Mouse (Mus musculus) midbrain, embryonic 10.5 days (tissue): ENCODE measurements around the gene Cdh16. TPM values are rescaled to one million over a fixed set of nuclear protein-coding genes. Genes with fewer than 3 reads are reported as not detected.
"Not testable (repeated sequence)": the region's sequence is repeated elsewhere in the genome, so short reads cannot be mapped to it uniquely, and the experiment has no call there.

Experiments
- DNase-seq: peaks from one replicate; pipeline ENCODE4 v3.0.0-alpha.2; 2017; ENCODE audit warnings: low spot score
- H3K27ac ChIP-seq: fragments of 300-500 bp; sonication (generic); replicated peaks from 2 replicates; pipeline ENCODE4 v1.5.1; 2016; ENCODE audit warnings: mild to moderate bottlenecking
- H3K27me3 ChIP-seq: fragments of 300-500 bp; sonication (generic); 2 replicates; pipeline ENCODE4 v1.6.1; 2016; ENCODE audit warnings: low read depth, mild to moderate bottlenecking; ENCODE audit not compliant: poor library complexity, severe bottlenecking
- H3K36me3 ChIP-seq: fragments of 300-500 bp; sonication (generic); 2 replicates; pipeline ENCODE4 v1.6.1; 2016; ENCODE audit warnings: mild to moderate bottlenecking, moderate library complexity
- H3K4me1 ChIP-seq: fragments of 300-500 bp; sonication (generic); 2 replicates; pipeline ENCODE4 v1.6.1; 2016
- H3K4me3 ChIP-seq: fragments of 300-500 bp; sonication (generic); 2 replicates; pipeline ENCODE4 v1.5.1; 2016; ENCODE audit warnings: mild to moderate bottlenecking, moderate library complexity
- H3K9me3 ChIP-seq: fragments of 300-500 bp; sonication (generic); replicated peaks from 2 replicates; pipeline ENCODE4 v1.6.1; 2016; ENCODE audit warnings: mild to moderate bottlenecking
- WGBS: fragments of 180-500 bp; shearing (Covaris S2); methylation state at CpG from one replicate; pipeline ENCODE4 v1.1.7; 2016; 5-methylcytosine and 5-hydroxymethylcytosine counted together
- polyA plus RNA-seq: library from polyadenylated mRNA; unstranded; fragments of >200 nt; fragmentation: Nextera tagmentation; extraction: Ambion mirVana; gene quantifications from 2 replicates; pipeline ENCODE4 v1.2.1, GENCODE M21; 2016

The Cdh16 gene
- polyA plus RNA-seq: not detected in 2 replicates

DNA sequence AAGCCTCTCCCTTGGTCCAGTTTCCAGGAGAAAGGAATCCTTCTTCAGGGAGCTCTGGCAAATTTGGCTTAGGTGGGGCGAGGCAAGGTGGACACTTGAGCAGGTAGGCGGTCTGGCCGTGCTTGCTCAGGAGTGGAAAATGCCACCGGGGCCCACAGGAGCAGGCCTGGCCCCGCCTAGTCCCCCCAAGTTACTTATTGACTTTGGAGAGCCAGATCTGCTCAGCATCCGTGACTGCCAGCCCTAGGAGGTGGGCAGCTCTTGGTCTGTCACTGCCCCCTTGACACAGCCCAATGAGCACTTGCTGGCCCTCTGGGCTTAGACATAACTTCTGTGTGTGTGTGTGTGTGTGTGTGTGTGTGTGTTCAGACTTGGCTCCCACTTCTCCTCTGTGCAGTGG, at the start of gene Cdh16:
TSS of gene Cdh16 (minus strand) at position 236 of the 400 bp plus-strand sequence.
- H3K27ac ChIP-seq: no peak within 1 kb of the TSS
- DNase-seq: no peak
- H3K27me3 ChIP-seq: peaks cover 11% of the 10 kb centered on the region
- no peaks in the 10 kb centered on the region for H3K9me3 ChIP-seq
- WGBS: 81% methylated on average over 6 of the region's 6 CpGs
- H3K36me3 ChIP-seq: no peaks in the 10 kb centered on the region
- no peaks in the 10 kb centered on the region for H3K4me1 ChIP-seq
- H3K4me3 ChIP-seq: no peak within 1 kb of the TSS

GRCm38 (mm10) chr8:104655614-104656013, 31.4 kb upstream of the Cdh16 start:
- Histone ChIP-seq H3K27me3 (no peaks in the 10 kb centered on the region), H3K9me3 (no peaks in the 10 kb centered on the region), H3K36me3 (no peaks in the 10 kb centered on the region), H3K4me1 (no peaks in the 10 kb centered on the region), H3K4me3 (no peak overlapping the region), H3K27ac (no peak overlapping the region)
- no peak for DNase-seq
- WGBS: 81% methylated on average over 4 of the region's 4 CpGs

- Histone ChIP-seq H3K4me3 (no peak overlapping the region), H3K4me1 (no peaks in the 10 kb centered on the region), H3K36me3 (no peaks in the 10 kb centered on the region), H3K27ac (no peak overlapping the region), H3K27me3 (no peaks in the 10 kb centered on the region), H3K9me3 (no peaks in the 10 kb centered on the region)
- DNase-seq: peak; percentile 50
- 6% methylated on average over 3 of the region's 3 CpGs for WGBS
Observed at GRCm38 (mm10) chr8:104654984-104655383, 30.8 kb upstream of the Cdh16 start.

GRCm38 (mm10) chr8:104644187-104644586, 20.0 kb upstream of the Cdh16 start:
- not testable (repeated sequence) for H3K27me3 ChIP-seq, H3K36me3 ChIP-seq, H3K27ac ChIP-seq, H3K4me3 ChIP-seq, H3K9me3 ChIP-seq, DNase-seq
- 70% methylated on average over 3 of the region's 3 CpGs for WGBS
- H3K4me1 ChIP-seq: peaks cover 22% of the 10 kb centered on the region

DNA sequence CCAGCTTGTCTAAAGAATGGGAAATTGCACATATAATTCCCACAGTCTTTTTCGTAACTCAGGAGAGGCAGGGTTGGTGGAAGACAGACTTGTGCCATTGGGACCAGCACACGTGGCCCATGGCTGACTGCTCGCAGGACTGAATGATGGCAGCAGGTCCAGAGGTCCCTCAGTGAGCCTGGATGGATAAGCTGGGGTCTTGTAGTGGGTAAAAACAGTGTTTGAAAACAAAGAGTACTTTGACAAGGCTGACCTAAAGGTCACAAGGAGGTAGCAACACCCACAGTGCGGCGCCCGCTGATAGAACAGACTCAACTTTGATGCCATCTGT, 18.1 kb upstream of the Cdh16 start:
- Histone ChIP-seq H3K36me3 (peaks cover 23% of the 10 kb centered on the region), H3K27ac (peak overlapping the region; percentile 89), H3K4me3 (peak overlapping the region; percentile 82), H3K9me3 (no peaks in the 10 kb centered on the region), H3K4me1 (peaks cover 22% of the 10 kb centered on the region), H3K27me3 (no peaks in the 10 kb centered on the region)
- no peak for DNase-seq
- 85% methylated on average over 6 of the region's 6 CpGs for WGBS

- WGBS: 1% methylated on average over 66 of the region's 66 CpGs
- DNase-seq: peak; percentile 87
- H3K4me3 ChIP-seq: peak within 1 kb of the TSS; percentile 82
Observed at GRCm38 (mm10) chr8:104641426-104642323, 17.5 kb upstream of the Cdh16 start, which contains the start of gene Ciao2b. Ciao2b (minus strand) TSS chr8:104641965.

GRCm38 (mm10) chr8:104640831-104641370, 16.7 kb upstream of the Cdh16 start:
- peak overlapping the region; percentile 89 for H3K27ac ChIP-seq
- 12% methylated on average over 25 of the region's 25 CpGs for WGBS
- no peaks in the 10 kb centered on the region for H3K9me3 ChIP-seq
- H3K4me1 ChIP-seq: peaks cover 22% of the 10 kb centered on the region
- H3K27me3 ChIP-seq: no peaks in the 10 kb centered on the region
- peaks cover 26% of the 10 kb centered on the region for H3K36me3 ChIP-seq
- DNase-seq: no peak
- peak overlapping the region; percentile 82 for H3K4me3 ChIP-seq

More at GRCm38 (mm10) chr8:104641426-104642323, 17.5 kb upstream of the Cdh16 start, which contains the start of gene Ciao2b:
- no peaks in the 10 kb centered on the region for H3K9me3 ChIP-seq
- H3K27ac ChIP-seq: peak within 1 kb of the TSS; percentile 89
- H3K27me3 ChIP-seq: no peaks in the 10 kb centered on the region
- H3K36me3 ChIP-seq: peaks cover 25% of the 10 kb centered on the region
- H3K4me1 ChIP-seq: peaks cover 22% of the 10 kb centered on the region

GRCm38 (mm10) chr8:104640241-104640640, 16.0 kb upstream of the Cdh16 start:
- 83% methylated on average over 7 of the region's 7 CpGs for WGBS
- Histone ChIP-seq H3K9me3 (no peaks in the 10 kb centered on the region), H3K4me1 (peaks cover 22% of the 10 kb centered on the region), H3K27me3 (no peaks in the 10 kb centered on the region), H3K4me3 (peak overlapping the region; percentile 82), H3K27ac (no peak overlapping the region), H3K36me3 (peaks cover 32% of the 10 kb centered on the region)
- DNase-seq: no peak

GRCm38 (mm10) chr8:104638010-104638409, 13.8 kb upstream of the Cdh16 start:
- Histone ChIP-seq H3K9me3 (no peaks in the 10 kb centered on the region), H3K36me3 (peaks cover 35% of the 10 kb centered on the region), H3K27ac (no peak overlapping the region), H3K4me1 (peaks cover 25% of the 10 kb centered on the region), H3K27me3 (no peaks in the 10 kb centered on the region), H3K4me3 (no peak overlapping the region)
- 91% methylated on average over 6 of the region's 6 CpGs for WGBS
- DNase-seq: no peak

DNA sequence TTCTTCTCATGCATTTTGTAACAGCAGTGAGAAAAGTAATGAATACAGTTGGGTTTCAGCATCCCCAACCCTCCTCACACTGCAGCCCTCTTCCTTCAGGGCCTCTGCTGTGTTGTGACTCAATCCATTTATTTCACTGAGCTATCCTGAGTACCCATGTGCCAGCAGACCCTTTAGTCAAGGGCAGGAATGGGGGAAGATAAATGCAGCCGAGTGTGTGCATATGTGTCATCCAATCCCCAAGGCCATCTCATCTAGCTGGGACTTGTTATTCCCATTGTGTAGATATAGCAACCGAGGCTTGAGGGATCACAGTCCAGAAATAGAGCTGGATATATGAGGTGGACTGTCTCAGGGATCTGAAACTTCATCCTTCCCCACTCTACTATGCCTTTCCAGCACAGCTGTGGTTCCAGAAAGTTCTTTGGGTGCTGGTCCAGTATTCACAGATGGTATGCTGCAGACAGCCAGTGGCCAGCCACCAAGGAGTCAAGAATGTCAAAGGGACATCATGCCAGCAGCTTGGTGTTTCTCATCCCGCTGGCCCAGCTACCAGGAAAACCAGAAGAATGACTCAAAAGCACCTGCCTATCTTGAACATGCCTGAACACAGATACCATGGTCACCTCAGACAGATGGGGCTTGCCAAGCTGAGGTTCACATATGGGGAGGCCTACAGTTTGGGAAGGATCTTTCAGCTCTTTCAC, 11.0 kb upstream of the Cdh16 start:
- H3K27me3 ChIP-seq: peaks cover 21% of the 10 kb centered on the region
- H3K9me3 ChIP-seq: no peaks in the 10 kb centered on the region
- H3K4me3 ChIP-seq: no peak overlapping the region
- WGBS: 93% methylated on average over 3 of the region's 3 CpGs
- peaks cover 33% of the 10 kb centered on the region for H3K4me1 ChIP-seq
- no peak overlapping the region for H3K27ac ChIP-seq
- H3K36me3 ChIP-seq: peaks cover 35% of the 10 kb centered on the region
- DNase-seq: no peak

DNA sequence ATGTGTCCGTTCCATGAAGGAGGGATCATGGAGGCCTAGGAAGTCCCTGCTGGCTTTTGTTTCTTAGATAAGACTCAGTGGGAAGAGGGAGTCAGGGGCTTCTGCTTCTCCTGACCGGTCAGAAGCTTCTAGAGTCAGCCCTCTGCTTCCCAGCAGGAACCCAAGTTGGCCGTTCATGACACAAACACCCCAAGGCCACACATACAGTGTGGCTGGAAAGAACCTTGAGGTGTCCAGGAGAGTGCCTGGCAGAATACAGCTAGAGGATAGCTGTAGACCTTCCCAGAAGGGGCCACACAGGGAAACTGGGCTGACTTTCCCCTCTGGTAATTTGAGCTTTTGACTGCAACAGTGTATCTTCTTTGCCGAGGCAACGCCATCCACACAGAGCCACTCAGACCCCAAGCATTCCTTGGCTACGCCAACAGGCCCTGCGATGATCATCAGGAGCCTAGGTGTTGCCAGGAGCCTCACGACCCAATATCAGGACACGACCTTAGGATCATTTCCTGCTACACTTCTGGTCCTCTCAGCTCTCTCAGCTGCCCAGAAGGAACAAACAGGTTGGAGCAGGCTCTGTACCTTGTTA, 9.1 kb upstream of the Cdh16 start:
- Histone ChIP-seq H3K4me3 (no peak overlapping the region), H3K27me3 (peaks cover 40% of the 10 kb centered on the region), H3K27ac (no peak overlapping the region), H3K9me3 (no peaks in the 10 kb centered on the region), H3K36me3 (peaks cover 19% of the 10 kb centered on the region), H3K4me1 (peaks cover 30% of the 10 kb centered on the region)
- no peak for DNase-seq
- WGBS: 62% methylated on average over 9 of the region's 9 CpGs

DNA sequence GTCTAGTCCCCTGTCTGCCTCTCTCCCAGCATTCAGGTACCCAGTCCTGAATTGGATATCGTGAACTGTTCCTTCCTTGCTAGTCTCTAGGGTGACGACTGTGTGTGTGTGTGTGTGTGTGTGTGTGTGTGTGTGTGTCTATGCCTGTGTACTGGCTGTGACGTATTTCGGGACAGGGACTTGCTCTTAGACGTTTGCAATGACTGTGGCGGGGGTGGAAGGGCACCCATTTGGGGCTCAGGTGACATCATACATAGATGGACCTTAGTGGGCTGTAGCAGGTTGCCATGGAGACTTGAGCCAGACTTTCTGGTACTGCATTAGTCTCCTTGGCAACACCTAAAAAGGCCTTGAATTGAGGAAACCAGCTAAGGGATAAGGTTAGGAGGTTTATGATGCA, 8.3 kb upstream of the Cdh16 start:
- WGBS: 64% methylated on average over 6 of the region's 6 CpGs
- Histone ChIP-seq H3K36me3 (peaks cover 13% of the 10 kb centered on the region), H3K9me3 (no peaks in the 10 kb centered on the region), H3K27me3 (peaks cover 42% of the 10 kb centered on the region), H3K4me3 (no peak overlapping the region), H3K4me1 (peaks cover 30% of the 10 kb centered on the region), H3K27ac (no peak overlapping the region)
- no peak for DNase-seq
